ENCODE assay signal across 31 mouse cellular contexts in the genomic region with DNA sequence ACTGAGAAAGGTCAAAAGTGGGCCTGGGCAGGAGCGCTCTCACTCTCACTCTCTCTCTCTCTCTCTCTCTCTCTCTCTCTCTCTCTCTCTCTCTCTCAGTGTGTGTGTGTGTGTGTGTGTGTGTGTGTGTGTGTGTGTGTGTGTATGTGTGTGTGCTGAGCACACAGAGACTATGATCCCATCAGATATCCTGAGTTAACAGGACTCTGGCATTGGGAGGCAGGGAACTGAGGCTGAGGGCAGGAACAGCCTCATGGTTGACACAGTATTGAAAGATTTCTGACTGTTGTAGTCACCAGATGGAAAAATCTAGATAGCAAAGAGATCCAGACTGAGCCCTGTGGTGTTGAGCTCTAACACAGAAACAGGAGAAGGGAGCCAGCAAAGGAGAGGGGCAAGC. TPM values are rescaled to one million over a fixed set of nuclear protein-coding genes. Genes with fewer than 3 reads are reported as not detected.
"Had no signal": no experiment of that assay in that cellular context is flagged by ENCODE, and none has a peak within 500 bp of the region (broad histone marks: within the 10 kb centered on the region; RNA-seq: fewer than 3 reads in every experiment).

No protein-coding gene starts in this region.

- H3K4me2 ChIP-seq: heart, embryonic 11.5 days; heart, embryonic 13.5 days; heart, embryonic 15.5 days; hindbrain, embryonic 13.5 days; hindbrain, embryonic 15.5 days; kidney, embryonic 15.5 days; limb, embryonic 13.5 days had no signal

- H3K36me3 ChIP-seq: heart, embryonic 13.5 days; heart, embryonic 15.5 days; hindbrain, embryonic 13.5 days; hindbrain, embryonic 15.5 days; kidney, embryonic 15.5 days; limb, embryonic 13.5 days had no signal

- H3K9me3 ChIP-seq: heart, embryonic 13.5 days; heart, embryonic 15.5 days; hindbrain, embryonic 13.5 days; hindbrain, embryonic 15.5 days; kidney, embryonic 15.5 days; limb, embryonic 13.5 days had no signal

- H3K4me1 ChIP-seq: heart, embryonic 13.5 days; heart, embryonic 15.5 days; hindbrain, embryonic 13.5 days; hindbrain, embryonic 15.5 days; kidney, embryonic 15.5 days; limb, embryonic 13.5 days had no signal

- H3K27me3 ChIP-seq: hindbrain, embryonic 13.5 days; hindbrain, embryonic 15.5 days; kidney, embryonic 15.5 days; limb, embryonic 13.5 days had no signal

- H3K9ac ChIP-seq: heart, embryonic 13.5 days; heart, embryonic 15.5 days; hindbrain, embryonic 13.5 days; hindbrain, embryonic 15.5 days; kidney, embryonic 15.5 days; limb, embryonic 13.5 days had no signal

- H3K4me3 ChIP-seq: gastrocnemius, adult 2 months; heart, adult 2 months; heart, embryonic 13.5 days; heart, embryonic 15.5 days; hindbrain, embryonic 13.5 days; hindbrain, embryonic 15.5 days; kidney, embryonic 15.5 days; limb, embryonic 13.5 days had no signal

- DNase-seq: gastrocnemius, adult 2 months; gastrocnemius, postnatal 10 days; gastrocnemius, postnatal 36 days; heart, adult 11 months; heart, adult 2 months; heart, postnatal 14 days; heart, postnatal 36 days; kidney, adult 11 months; kidney, adult 2 months; kidney, adult 9 months; kidney, postnatal 14 days; kidney, postnatal 36 days; layer of hippocampus, adult 9-11 months; layer of hippocampus, postnatal 36 days; left cerebral cortex, postnatal 4 days had no signal

- ATAC-seq: hindbrain, postnatal 0 days; intestine, embryonic 16.5 days had no signal

- H3K27ac ChIP-seq: gastrocnemius, adult 2 months; heart, adult 2 months; heart, embryonic 13.5 days; heart, embryonic 15.5 days; hindbrain, embryonic 13.5 days; hindbrain, embryonic 15.5 days; hindbrain, postnatal 0 days; kidney, embryonic 15.5 days; kidney, postnatal 0 days; limb, embryonic 13.5 days had no signal

RNA-seq across cellular contexts. Expression of a gene that starts 10.5 kb away (rescaled TPM):
- polyA plus RNA-seq: frontal cortex, adult 2 months; heart, adult 2 months; heart, embryonic 11.5 days; heart, embryonic 15.5 days; heart, postnatal 0 days; hindbrain, embryonic 11.5 days; hindbrain, embryonic 13.5 days; hindbrain, embryonic 15.5 days; hindbrain, postnatal 0 days; intestine, embryonic 14.5 days; intestine, embryonic 16.5 days; kidney, adult 2 months; kidney, embryonic 15.5 days; kidney, postnatal 0 days; limb, embryonic 11.5 days; limb, embryonic 13.5 days had no signal

RNA-seq across cellular contexts. Expression of a gene that starts 20.2 kb away (rescaled TPM):
- polyA plus RNA-seq: gonadal fat pad, adult 2 months; hindbrain, embryonic 11.5 days; hindbrain, embryonic 13.5 days; kidney, adult 2 months; kidney, embryonic 15.5 days; kidney, postnatal 0 days; limb, embryonic 11.5 days; limb, embryonic 13.5 days had no signal

RNA-seq across cellular contexts. Expression of a gene that starts 44.0 kb away (rescaled TPM):
- polyA plus RNA-seq: frontal cortex, adult 2 months; gonadal fat pad, adult 2 months; heart, adult 2 months; heart, embryonic 13.5 days; heart, embryonic 15.5 days; heart, postnatal 0 days; hindbrain, embryonic 11.5 days; hindbrain, embryonic 13.5 days; hindbrain, embryonic 15.5 days; intestine, embryonic 14.5 days; kidney, embryonic 15.5 days; kidney, postnatal 0 days; limb, embryonic 11.5 days; limb, embryonic 13.5 days had no signal
